Mouse (Mus musculus): ENCODE results near the gene Letm1.

Gene Letm1

DNA sequence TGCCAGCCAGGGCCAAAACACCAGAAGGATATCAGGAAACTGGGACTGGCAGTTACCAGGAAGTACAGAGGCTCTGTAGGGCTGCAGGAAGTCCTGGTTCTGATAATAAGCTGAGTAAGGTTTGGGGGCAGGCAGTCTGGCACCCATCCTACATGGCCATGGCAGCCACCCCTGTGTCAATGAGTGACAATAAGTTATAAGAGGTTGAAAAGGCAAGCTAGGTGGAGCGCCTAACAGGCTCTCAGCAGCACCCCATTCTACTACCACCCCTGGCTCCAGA is 76.3 kb downstream of the Letm1 start:
- DNase-seq (ENCODE audit: low spot score): no peak

DNA sequence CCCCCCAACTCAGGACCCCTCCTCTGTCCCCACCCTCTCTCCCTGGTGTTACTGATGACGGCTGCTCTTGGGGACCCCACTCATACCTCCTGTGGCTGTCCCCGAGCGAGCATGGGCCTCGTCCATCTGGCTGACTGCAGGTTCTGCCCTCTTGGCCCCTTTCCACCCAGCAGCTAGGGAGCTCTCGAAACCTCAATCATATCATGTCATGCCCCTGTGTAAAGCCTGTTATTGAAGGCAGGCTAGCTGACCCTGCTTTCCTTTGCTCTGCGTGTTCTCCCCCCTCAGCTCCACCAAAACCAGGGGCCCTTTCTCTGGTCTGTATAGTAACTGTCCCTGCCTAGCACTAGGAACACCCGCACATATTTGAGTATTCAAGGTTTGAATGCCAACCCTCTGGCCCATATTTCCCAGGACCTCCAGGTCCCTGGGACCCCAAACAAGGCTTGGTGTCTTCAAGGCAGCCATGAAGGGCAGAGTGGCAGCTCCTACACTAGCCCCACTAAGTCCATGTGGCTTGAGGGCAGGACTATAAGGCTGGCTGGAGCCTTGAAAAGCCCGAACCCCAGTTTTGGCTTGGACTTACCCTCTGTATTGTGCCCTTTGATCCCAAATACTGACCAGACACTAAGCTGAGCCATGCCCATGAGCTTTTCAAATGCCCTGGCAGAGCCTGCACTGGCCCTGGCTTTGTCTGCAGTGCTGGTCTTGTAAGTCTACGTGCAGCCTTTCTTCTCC is 76.8 kb downstream of the Letm1 start:
- no peak for DNase-seq (ENCODE audit: low spot score)

GRCm38 (mm10) chr5:33704945-33705611 is 77.5 kb downstream of the Letm1 start:
- no peak for DNase-seq (ENCODE audit: low spot score)

GRCm38 (mm10) chr5:33703999-33704398 is 78.6 kb downstream of the Letm1 start:
- no peak for DNase-seq (ENCODE audit: low spot score)

GRCm38 (mm10) chr5:33701832-33702231 is 80.8 kb downstream of the Letm1 start:
- DNase-seq (ENCODE audit: low spot score): no peak

DNA sequence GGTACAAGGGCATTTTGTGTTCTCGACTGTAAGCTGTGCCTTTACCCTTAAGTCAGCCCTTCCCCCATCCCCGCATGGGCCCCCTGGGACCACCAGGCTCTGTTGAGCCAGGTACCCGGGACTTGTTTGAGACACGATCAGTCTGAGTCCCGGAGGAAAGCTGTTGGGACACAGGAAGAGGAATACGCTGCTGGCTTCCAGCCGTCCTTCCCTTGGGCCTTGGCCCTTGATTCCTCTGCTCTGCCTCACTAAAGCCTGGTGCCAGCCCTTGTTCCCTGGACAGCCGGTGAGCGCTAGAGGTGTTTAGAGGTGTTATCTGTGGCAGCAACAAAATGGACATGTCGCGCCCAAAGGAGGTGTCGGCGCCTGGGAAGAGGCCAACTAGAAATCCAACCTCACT is 82.6 kb downstream of the Letm1 start:
- no peak for DNase-seq (ENCODE audit: low spot score)

GRCm38 (mm10) chr5:33698669-33699068 is 83.9 kb downstream of the Letm1 start:
- no peak for DNase-seq (ENCODE audit: low spot score)

- DNase-seq (ENCODE audit: low spot score): no peak
Measured at GRCm38 (mm10) chr5:33697947-33698512, 84.6 kb downstream of the Letm1 start.

GRCm38 (mm10) chr5:33697534-33697933 is 85.1 kb downstream of the Letm1 start:
- DNase-seq (ENCODE audit: low spot score): no peak

DNA sequence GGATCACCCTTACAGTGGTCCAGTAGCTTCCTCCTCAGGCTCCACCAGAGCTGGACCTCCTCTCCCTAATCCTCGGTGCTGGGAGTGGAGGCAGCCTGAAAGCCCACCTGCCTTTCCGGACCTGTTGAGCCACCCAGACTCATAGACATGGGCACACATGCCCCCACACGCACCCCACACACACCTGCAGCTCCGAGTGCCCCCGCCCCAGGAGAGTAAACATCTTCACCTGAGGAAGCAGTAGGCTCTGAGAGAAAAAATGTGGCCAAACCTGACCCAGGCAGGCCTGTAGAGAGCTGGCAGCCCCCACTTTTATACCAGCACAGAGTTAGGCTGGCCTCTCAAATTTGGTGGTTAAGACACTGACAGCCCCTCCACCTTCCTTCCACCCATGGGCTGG is 86.2 kb downstream of the Letm1 start:
- peak; percentile 39 for DNase-seq (ENCODE audit: low spot score)

GRCm38 (mm10) chr5:33695718-33696121 is 86.9 kb downstream of the Letm1 start:
- DNase-seq (ENCODE audit: low spot score): no peak

GRCm38 (mm10) chr5:33694848-33695717 is 87.5 kb downstream of the Letm1 start:
- peak; percentile 48 for DNase-seq (ENCODE audit: low spot score)

DNA sequence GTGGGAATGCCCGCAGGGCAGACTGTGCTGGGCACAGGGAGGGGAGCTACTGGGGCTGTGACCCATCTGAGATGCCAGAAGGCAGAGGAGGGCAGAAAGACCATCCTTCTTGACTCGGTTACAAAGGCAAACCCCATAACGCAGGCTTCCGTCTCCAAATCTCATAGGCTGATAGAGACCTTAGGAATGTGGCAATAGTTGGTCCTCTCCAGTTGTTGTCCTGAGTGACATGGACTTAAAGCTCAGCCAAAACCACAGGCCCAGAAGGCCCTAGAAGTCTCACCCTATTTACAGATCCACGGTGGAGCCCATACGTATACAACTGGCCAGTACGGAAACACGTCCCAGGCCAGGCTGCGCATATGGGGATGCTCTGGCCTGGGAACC is 88.2 kb downstream of the Letm1 start:
- DNase-seq (ENCODE audit: low spot score): no peak

DNA sequence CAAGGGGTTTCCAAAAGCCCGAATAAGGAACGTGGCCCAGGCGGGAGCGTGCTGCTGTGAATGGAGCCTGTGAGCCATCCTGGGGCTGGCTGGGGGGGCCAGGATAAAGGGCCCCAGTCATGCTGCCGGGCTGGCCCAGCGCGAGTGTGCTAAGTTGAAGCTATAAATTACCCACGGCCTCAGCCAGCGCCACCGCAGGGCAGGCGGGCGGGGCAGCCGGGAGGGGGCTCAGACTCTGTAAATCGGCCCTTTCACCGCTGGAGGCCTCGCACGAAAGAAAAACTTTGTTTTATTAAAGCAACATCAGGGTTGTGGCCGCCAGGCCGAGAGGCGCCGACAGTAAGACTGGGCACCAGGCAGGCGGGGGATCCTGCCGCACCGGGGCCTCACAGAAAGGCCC is 90.2 kb downstream of the Letm1 start:
- peak; percentile 50 for DNase-seq (ENCODE audit: low spot score)

- DNase-seq (ENCODE audit: low spot score): no peak
Measured at GRCm38 (mm10) chr5:33689852-33690645, 92.6 kb downstream of the Letm1 start.
